ENCODE assay signal across 8 mouse cellular contexts in genomic region chr5:122526878-122527730, GRCm38 (mm10). TPM values are rescaled to one million over a fixed set of nuclear protein-coding genes. Genes with fewer than 3 reads are reported as not detected.
DNase-seq lines count a peak whose midpoint lies in the region; ATAC-seq and TF ChIP-seq lines count a peak whose summit lies in the region.

No protein-coding gene starts in this region.

- TF ChIP-seq CTCF in midbrain, postnatal 0 days (IDR thresholded peaks at IDR 0.05): no peak

- H3K27me3 ChIP-seq in hindbrain, embryonic 13.5 days: no peaks in the 10 kb centered on the region
- no peaks in the 10 kb centered on the region for H3K27me3 ChIP-seq in hindbrain, embryonic 12.5 days
- no peaks in the 10 kb centered on the region for H3K27me3 ChIP-seq in heart, embryonic 15.5 days
- no peaks in the 10 kb centered on the region for H3K27me3 ChIP-seq in midbrain, postnatal 0 days (ENCODE audit: insufficient read depth, low read length)
- no peaks in the 10 kb centered on the region for H3K27me3 ChIP-seq in forebrain, embryonic 13.5 days

- H3K36me3 ChIP-seq in hindbrain, embryonic 13.5 days: peaks cover 10% of the 10 kb centered on the region; the same call in 1 of the 2 replicates
- H3K36me3 ChIP-seq in hindbrain, embryonic 12.5 days: no peaks in the 10 kb centered on the region
- no peaks in the 10 kb centered on the region for H3K36me3 ChIP-seq in heart, embryonic 15.5 days
- no peaks in the 10 kb centered on the region for H3K36me3 ChIP-seq in midbrain, postnatal 0 days (ENCODE audit: insufficient read depth, low read length)
- H3K36me3 ChIP-seq in forebrain, embryonic 13.5 days (ENCODE audit: poor library complexity, severe bottlenecking): 0 out of 2 replicates have a peak, but pooled peaks cover 5% of the 10 kb centered on the region

- H3K9me3 ChIP-seq in hindbrain, embryonic 13.5 days: no peaks in the 10 kb centered on the region
- no peaks in the 10 kb centered on the region for H3K9me3 ChIP-seq in hindbrain, embryonic 12.5 days (replicated peaks)
- H3K9me3 ChIP-seq in heart, embryonic 15.5 days (replicated peaks): no peaks in the 10 kb centered on the region
- no peaks in the 10 kb centered on the region for H3K9me3 ChIP-seq in midbrain, postnatal 0 days (ENCODE audit: low read length)
- no peaks in the 10 kb centered on the region for H3K9me3 ChIP-seq in forebrain, embryonic 13.5 days (replicated peaks)

- H3K4me1 ChIP-seq in hindbrain, embryonic 13.5 days (replicated peaks): peaks cover 23% of the 10 kb centered on the region
- H3K4me1 ChIP-seq in hindbrain, embryonic 12.5 days: peaks cover 9% of the 10 kb centered on the region
- H3K4me1 ChIP-seq in heart, embryonic 15.5 days (replicated peaks): peaks cover 73% of the 10 kb centered on the region
- no peaks in the 10 kb centered on the region for H3K4me1 ChIP-seq in midbrain, postnatal 0 days (ENCODE audit: insufficient read depth, low read length)
- H3K4me1 ChIP-seq in forebrain, embryonic 13.5 days: peaks cover 9% of the 10 kb centered on the region

- no peak overlapping the region for H3K4me2 ChIP-seq in hindbrain, embryonic 13.5 days
- no peak overlapping the region for H3K4me2 ChIP-seq in hindbrain, embryonic 12.5 days (replicated peaks)
- peak overlapping the region; percentile 52 for H3K4me2 ChIP-seq in heart, embryonic 15.5 days
- no peak overlapping the region for H3K4me2 ChIP-seq in midbrain, postnatal 0 days (ENCODE audit: low read depth, low read length, poor library complexity, severe bottlenecking)
- H3K4me2 ChIP-seq in forebrain, embryonic 13.5 days: no peak overlapping the region

- peak; percentile 81 to 89 for DNase-seq in kidney, postnatal 36 days
- DNase-seq in midbrain, postnatal 0 days (ENCODE audit: low spot score): no peak
- DNase-seq in left cerebral cortex, adult 9 months (ENCODE audit: low spot score in 2 of 2): no peak
- no peak for DNase-seq in ovary, postnatal 10 days (ENCODE audit: low spot score)

- 70% methylated on average over 15 of the region's 15 CpGs for WGBS in hindbrain, embryonic 13.5 days
- 63% methylated on average over 15 of the region's 15 CpGs for WGBS in hindbrain, embryonic 12.5 days
- 46% methylated on average over 15 of the region's 15 CpGs for WGBS in heart, embryonic 15.5 days
- WGBS in midbrain, postnatal 0 days: 67% methylated on average over 15 of the region's 15 CpGs
- 81% methylated on average over 15 of the region's 15 CpGs for WGBS in forebrain, embryonic 13.5 days

- no peak for ATAC-seq in hindbrain, embryonic 13.5 days (ENCODE audit: low FRiP score)
- no peak for ATAC-seq in hindbrain, embryonic 12.5 days (ENCODE audit: low FRiP score)
- ATAC-seq in heart, embryonic 15.5 days (replicated peaks; ENCODE audit: insufficient number of reproducible peaks, insufficient read depth, low FRiP score, low read depth): peak; percentile 34; the same call in 1 of the 2 replicates
- ATAC-seq in midbrain, postnatal 0 days (ENCODE audit: low FRiP score): no peak
- no peak for ATAC-seq in forebrain, embryonic 13.5 days

- no peak overlapping the region for H3K4me3 ChIP-seq in hindbrain, embryonic 13.5 days
- no peak overlapping the region for H3K4me3 ChIP-seq in hindbrain, embryonic 12.5 days
- peak overlapping the region; percentile 21; the same call in 1 of the 2 replicates for H3K4me3 ChIP-seq in heart, embryonic 15.5 days
- no peak overlapping the region for H3K4me3 ChIP-seq in midbrain, postnatal 0 days (ENCODE audit: low read depth, low read length)
- H3K4me3 ChIP-seq in forebrain, embryonic 13.5 days: no peak overlapping the region

- H3K9ac ChIP-seq in hindbrain, embryonic 13.5 days: no peak overlapping the region
- no peak overlapping the region for H3K9ac ChIP-seq in hindbrain, embryonic 12.5 days
- H3K9ac ChIP-seq in heart, embryonic 15.5 days: peak overlapping the region; percentile 44
- no peak overlapping the region for H3K9ac ChIP-seq in midbrain, postnatal 0 days (replicated peaks; ENCODE audit: low read length, poor library complexity, severe bottlenecking)
- no peak overlapping the region for H3K9ac ChIP-seq in forebrain, embryonic 13.5 days

- peak overlapping the region; percentile 30; the same call in 1 of the 2 replicates for H3K27ac ChIP-seq in hindbrain, embryonic 13.5 days
- no peak overlapping the region for H3K27ac ChIP-seq in hindbrain, embryonic 12.5 days
- H3K27ac ChIP-seq in heart, embryonic 15.5 days: peak overlapping the region; percentile 97
- peak overlapping the region; percentile 55 for H3K27ac ChIP-seq in midbrain, postnatal 0 days (ENCODE audit: low read depth, low read length)
- H3K27ac ChIP-seq in forebrain, embryonic 13.5 days: no peak overlapping the region

RNA-seq across cellular contexts. Expression of gene Atp2a2, which starts 25.1 kb away (rescaled TPM):
- polyA plus RNA-seq in hindbrain, embryonic 13.5 days (2015; fragmentation: Nextera tagmentation; extraction: Ambion mirVana): 39.4 and 41.2 TPM in 2 replicates
- 69.6 and 70.9 TPM in 2 replicates for polyA plus RNA-seq in hindbrain, embryonic 12.5 days (2016; fragmentation: Nextera tagmentation; extraction: Ambion mirVana)
- 288 and 291 TPM in 2 replicates for polyA plus RNA-seq in heart, embryonic 15.5 days (2015; fragmentation: Nextera tagmentation; extraction: Ambion mirVana)
- 202 and 210 TPM in 2 replicates for total RNA-seq in midbrain, postnatal 0 days (2014; rRNA removed)
- 40.4 and 45.2 TPM in 2 replicates for polyA plus RNA-seq in midbrain, postnatal 0 days (2015; fragmentation: Nextera tagmentation; extraction: Ambion mirVana)
- 32.2 and 34.2 TPM in 2 replicates for polyA plus RNA-seq in forebrain, embryonic 13.5 days (2015; fragmentation: Nextera tagmentation; extraction: Ambion mirVana)

Comparison
In these comparisons a context has a peak if more than half of its experiments do, and no peak if none do; other contexts are left out.
1. H3K27ac ChIP-seq: peak in hindbrain, embryonic 13.5 days (single experiment), heart, embryonic 15.5 days (single experiment) and midbrain, postnatal 0 days (single experiment); none in hindbrain, embryonic 12.5 days (single experiment) and forebrain, embryonic 13.5 days (single experiment).
2. DNase-seq: peak in kidney, postnatal 36 days (2 of 2); none in midbrain, postnatal 0 days (single experiment), left cerebral cortex, adult 9 months (0 of 2) and ovary, postnatal 10 days (single experiment).